Mouse (Mus musculus) cerebellum, adult 2 months (tissue): ENCODE data around the gene Pabpn1. TPM values are rescaled to one million over a fixed set of nuclear protein-coding genes. Genes with fewer than 3 reads are reported as not detected.

ENCODE experiments used
- DNase-seq, 2 experiments: peaks; one replicate each; pipeline ENCODE4 v3.0.0; 2021
- H3K27ac ChIP-seq: fragments of 200-500 bp; 2 replicates; pipeline ENCODE4 v1.5.1; 2012; ENCODE audit warnings: low read length, control low read depth, inconsistent platforms; ENCODE audit not compliant: insufficient read depth
- H3K27me3 ChIP-seq: fragments of 200-500 bp; 2 replicates; pipeline ENCODE4 v1.6.1; 2012; ENCODE audit warnings: inconsistent platforms, mild to moderate bottlenecking, low read length, moderate library complexity; ENCODE audit not compliant: control insufficient read depth, insufficient read depth
- H3K4me1 ChIP-seq: fragments of 200-500 bp; 2 replicates; pipeline ENCODE4 v1.6.1; 2011; ENCODE audit warnings: low read length; ENCODE audit not compliant: control insufficient read depth, insufficient read depth
- H3K4me3 ChIP-seq: fragments of 200-500 bp; replicated peaks from 2 replicates; pipeline ENCODE3; 2011; ENCODE audit warnings: mild to moderate bottlenecking, low read depth, low read length, control low read depth; ENCODE audit not compliant: insufficient read depth
- CTCF ChIP-seq: fragments of 200-500 bp; IDR thresholded peaks from 2 replicates; pipeline ENCODE4 v1.5.1; 2011; ENCODE audit warnings: low read depth, mild to moderate bottlenecking, control low read depth, low read length, moderate library complexity, borderline replicate concordance; ENCODE audit not compliant: insufficient read depth
- POLR2A ChIP-seq: fragments of 200-500 bp; IDR thresholded peaks from 2 replicates; pipeline ENCODE4 v1.6.1; 2011; ENCODE audit warnings: low read length, control low read depth, borderline replicate concordance; ENCODE audit not compliant: insufficient read depth
- WGBS: fragments of 180-500 bp; shearing (Covaris S2); methylation state at CpG from one replicate; pipeline ENCODE4 v1.1.7; 2018; 5-methylcytosine and 5-hydroxymethylcytosine counted together
- polyA plus RNA-seq: library from polyadenylated mRNA; depleted of rRNA; stranded (reverse); fragments of >200 nt; gene quantifications from 2 replicates; pipeline ENCODE4 v1.2.3, GENCODE M21; 2012

Gene Pabpn1
- polyA plus RNA-seq, 1 experiment: 433 TPM

DNA sequence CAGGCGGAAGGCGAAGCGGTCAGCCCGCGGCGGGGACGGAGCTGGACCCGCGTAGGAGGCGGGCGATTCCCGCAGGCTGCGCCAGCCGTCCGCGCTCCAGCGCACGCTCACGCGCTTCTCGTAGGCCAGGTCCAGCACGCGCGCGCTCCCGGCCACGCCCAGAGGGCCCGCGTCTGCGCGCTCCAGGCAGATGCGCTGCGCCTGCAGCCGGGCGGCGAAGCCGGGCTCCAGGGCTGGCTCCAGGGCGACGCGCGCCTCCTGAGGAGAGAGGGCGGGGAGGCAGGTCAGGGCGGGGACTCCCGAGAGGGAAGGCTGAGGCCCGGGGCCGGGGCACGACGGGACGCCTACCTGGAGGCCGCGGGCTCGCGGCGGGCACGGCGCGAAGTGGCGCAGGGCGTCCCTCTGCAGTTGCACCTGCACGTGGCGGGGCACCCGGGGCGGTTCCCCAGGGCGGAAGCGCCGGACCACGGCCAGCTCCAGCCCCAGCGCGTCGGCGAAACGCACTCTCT lies 15.7 kb upstream of the Pabpn1 start:
- DNase-seq: peak; percentile 95 to 96
- Histone ChIP-seq H3K4me3 (peak overlapping the region; percentile 81), H3K27ac (peak overlapping the region; percentile 96), H3K4me1 (no peaks in the 10 kb centered on the region), H3K27me3 (no peaks in the 10 kb centered on the region)
- TF ChIP-seq POLR2A: peak; percentile 96
- TF ChIP-seq CTCF: no peak
- WGBS: under 1% methylated on average over 69 of the region's 72 CpGs

DNA sequence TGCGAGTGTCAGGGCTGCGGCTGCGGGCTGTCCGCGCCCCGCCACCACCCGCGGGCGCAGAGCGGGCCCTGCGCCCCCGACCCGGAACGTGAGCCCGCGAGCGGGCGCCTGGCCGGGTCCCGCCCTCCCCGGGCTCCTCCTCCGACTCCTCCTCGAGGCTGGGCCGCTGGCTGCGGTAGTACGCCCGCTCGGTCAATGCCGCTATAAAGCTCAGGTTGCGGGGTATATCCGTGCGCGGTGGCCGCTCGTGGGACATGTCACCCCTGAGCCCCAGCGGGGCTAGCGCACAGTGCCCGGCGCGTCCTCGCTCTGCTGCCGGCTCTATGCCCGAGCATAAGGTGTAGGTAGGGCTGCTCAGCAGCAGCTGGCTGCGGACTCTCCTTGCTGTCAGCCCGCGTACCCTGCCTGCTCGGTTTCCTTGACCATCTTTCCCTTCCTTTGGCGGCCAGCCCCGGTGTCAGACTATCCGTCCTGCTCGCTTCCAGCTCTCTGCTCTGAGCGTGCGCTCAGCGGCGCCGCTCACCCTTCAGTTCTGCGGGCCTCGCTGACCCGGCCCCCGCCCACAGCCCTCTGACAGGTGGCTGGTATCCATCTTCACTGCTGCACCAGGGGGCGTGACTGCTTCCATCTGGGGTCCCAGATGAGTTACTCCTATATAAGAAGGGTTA lies 15.1 kb upstream of the Pabpn1 start, which contains the start of gene Ppp1r3e:
TSS of gene Ppp1r3e (minus strand) at position 503 of the 668 bp plus-strand sequence.
- 1% methylated on average over 61 of the region's 61 CpGs for WGBS
- DNase-seq: peak; percentile 80 to 85
- Histone ChIP-seq H3K27me3 (no peaks in the 10 kb centered on the region), H3K4me1 (no peaks in the 10 kb centered on the region), H3K4me3 (peak within 1 kb of the TSS; percentile 81), H3K27ac (peak within 1 kb of the TSS; percentile 96)
- no peak for TF ChIP-seq CTCF
- TF ChIP-seq POLR2A: 0 out of 2 replicates have a peak, but pooled peaks have one; percentile 35

GRCm38 (mm10) chr14:54883154-54884021 lies 8.9 kb upstream of the Pabpn1 start, which contains the start of the genes Bcl2l2 and Gm20521:
TSS of gene Bcl2l2 (plus strand) at chr14:54883377.
TSS of gene Gm20521 (plus strand) at chr14:54883441.
- WGBS: under 1% methylated on average over 26 of the region's 27 CpGs
- no peak for TF ChIP-seq CTCF
- peak; percentile 77; the same call in 1 of the 2 replicates for TF ChIP-seq POLR2A
- no peaks in the 10 kb centered on the region for H3K27me3 ChIP-seq
- peak within 1 kb of the TSS; percentile 89 for H3K4me3 ChIP-seq
- peaks cover 7% of the 10 kb centered on the region; the same call in 1 of the 2 replicates for H3K4me1 ChIP-seq
- DNase-seq: peak; percentile 83 to 87
- H3K27ac ChIP-seq: peak within 1 kb of the TSS; percentile 86

DNA sequence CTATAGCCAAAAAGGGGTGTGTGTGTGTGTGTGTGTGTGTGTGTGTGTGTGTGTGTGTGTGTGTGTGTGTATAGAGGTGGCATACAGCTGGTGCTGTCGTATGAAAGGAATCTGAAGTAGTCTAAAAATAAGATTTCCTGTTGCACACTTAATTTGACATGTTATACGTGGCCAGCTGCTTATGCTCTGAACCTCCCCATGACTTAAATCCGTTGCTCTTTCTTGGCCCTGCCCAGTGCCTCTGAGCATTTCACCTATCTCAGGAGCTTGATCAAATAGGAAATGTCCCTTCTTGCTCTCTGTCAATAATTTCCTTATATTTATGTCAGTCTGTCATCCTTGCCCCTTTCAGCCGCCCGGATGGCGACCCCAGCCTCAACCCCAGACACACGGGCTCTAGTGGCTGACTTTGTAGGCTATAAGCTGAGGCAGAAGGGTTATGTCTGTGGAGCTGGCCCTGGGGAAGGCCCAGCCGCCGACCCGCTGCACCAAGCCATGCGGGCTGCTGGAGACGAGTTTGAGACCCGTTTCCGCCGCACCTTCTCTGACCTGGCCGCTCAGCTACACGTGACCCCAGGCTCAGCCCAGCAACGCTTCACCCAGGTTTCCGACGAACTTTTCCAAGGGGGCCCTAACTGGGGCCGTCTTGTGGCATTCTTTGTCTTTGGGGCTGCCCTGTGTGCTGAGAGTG lies 8.1 kb upstream of the Pabpn1 start:
- Histone ChIP-seq H3K27ac (peak overlapping the region; percentile 72), H3K27me3 (no peaks in the 10 kb centered on the region), H3K4me3 (peak overlapping the region; percentile 89), H3K4me1 (peaks cover 7% of the 10 kb centered on the region; the same call in 1 of the 2 replicates)
- DNase-seq: no peak
- 25% methylated on average over 21 of the region's 21 CpGs for WGBS
- no peak for TF ChIP-seq POLR2A
- no peak for TF ChIP-seq CTCF

DNA sequence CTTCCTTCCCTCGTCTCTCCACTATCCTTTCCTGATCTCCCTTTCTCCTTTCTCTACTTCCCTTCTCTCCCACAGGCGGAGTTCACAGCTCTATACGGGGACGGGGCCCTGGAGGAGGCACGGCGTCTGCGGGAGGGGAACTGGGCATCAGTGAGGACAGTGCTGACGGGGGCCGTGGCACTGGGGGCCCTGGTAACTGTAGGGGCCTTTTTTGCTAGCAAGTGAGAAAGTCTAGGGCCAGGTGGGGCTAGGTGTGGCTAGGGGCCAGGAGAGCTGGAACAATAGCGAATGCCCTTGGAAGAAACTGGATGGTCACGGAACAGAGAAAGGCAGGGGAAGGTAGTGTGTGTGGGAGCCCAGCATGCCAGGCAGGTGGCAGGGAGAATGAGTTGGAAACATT lies 7.0 kb upstream of the Pabpn1 start:
- no peak overlapping the region for H3K27ac ChIP-seq
- no peak overlapping the region for H3K4me3 ChIP-seq
- DNase-seq: no peak
- no peaks in the 10 kb centered on the region for H3K27me3 ChIP-seq
- H3K4me1 ChIP-seq: peaks cover 7% of the 10 kb centered on the region; the same call in 1 of the 2 replicates
- TF ChIP-seq CTCF: no peak
- no peak for TF ChIP-seq POLR2A
- 82% methylated on average over 11 of the region's 11 CpGs for WGBS

DNA sequence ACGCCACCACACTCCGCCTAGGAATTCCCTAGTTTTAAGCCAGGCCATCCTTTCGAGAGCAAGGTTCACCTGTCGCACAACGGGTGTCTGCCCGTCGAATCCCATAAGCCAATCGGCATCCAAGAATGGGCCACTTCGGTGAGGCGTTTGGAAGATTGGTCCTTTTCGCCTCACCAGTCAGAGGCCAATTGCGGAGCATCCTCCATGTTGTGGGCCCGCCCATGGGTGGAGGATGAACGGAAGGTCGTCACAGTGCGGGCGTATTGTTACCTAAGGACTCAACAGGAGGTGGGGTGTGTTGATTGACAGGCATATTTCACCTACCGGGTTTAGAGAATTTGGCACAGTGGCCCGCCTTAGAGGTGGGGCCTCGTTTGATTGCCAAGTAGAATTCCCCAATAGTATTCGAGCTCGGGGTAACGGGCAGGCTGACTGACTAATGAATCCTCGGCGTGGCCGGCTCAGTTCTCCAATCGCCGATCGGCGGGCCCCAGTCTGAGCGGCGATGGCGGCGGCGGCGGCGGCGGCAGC lies 1.4 kb downstream of the Pabpn1 start:
- DNase-seq: peak; percentile 99 to 100
- H3K4me1 ChIP-seq: no peaks in the 10 kb centered on the region

More for the DNA sequence above, 1.4 kb downstream of the Pabpn1 start:
- TF ChIP-seq CTCF (no peak), POLR2A (peak; percentile 54; the same call in 1 of the 2 replicates)
- Histone ChIP-seq H3K27ac (no peak overlapping the region), H3K27me3 (no peaks in the 10 kb centered on the region), H3K4me3 (peak overlapping the region; percentile 50)
- 1% methylated on average over 38 of the region's 38 CpGs for WGBS
